Mouse (Mus musculus): ENCODE results near the gene Nipbl.

GRCm38 (mm10) chr15:8321491-8321890 is 122.8 kb downstream of the Nipbl start:
- TF ChIP-seq POLR2A (IDR thresholded peaks at IDR 0.05; ENCODE audit: borderline replicate concordance, extremely low read depth, low read depth, low read length) (no peak), CTCF (IDR thresholded peaks at IDR 0.05; ENCODE audit: insufficient read depth, low read length) (no peak)

All from lung, adult 2 months (tissue).